25 mouse cellular contexts compared by ENCODE assay signal in genomic region chr9:83796875-83797274, GRCm38 (mm10). TPM values are rescaled to one million over a fixed set of nuclear protein-coding genes. Genes with fewer than 3 reads are reported as not detected.
DNase-seq lines count a peak whose midpoint lies in the region; TF ChIP-seq lines count a peak whose summit lies in the region.
"Had no signal": no experiment of that assay in that cellular context is flagged by ENCODE, and none has a peak within 500 bp of the region (broad histone marks: within the 10 kb centered on the region; RNA-seq: fewer than 3 reads in every experiment).

No protein-coding gene starts in this region.

- 0 out of 2 replicates have a peak overlapping the region, but pooled peaks have one; percentile 15 for H3K27ac ChIP-seq in left cerebral cortex, adult 2 months
- no peak overlapping the region for H3K27ac ChIP-seq in thymus, adult 2 months (ENCODE audit: control insufficient read depth, insufficient read depth, low read length)
- H3K27ac ChIP-seq: embryonic facial prominence, embryonic 13.5 days; embryonic facial prominence, embryonic 15.5 days; forebrain, embryonic 10.5 days; forebrain, embryonic 12.5 days had no signal

- 91% methylated on average over 7 of the region's 7 CpGs for WGBS in thymus, adult 2 months

- no peak for TF ChIP-seq CTCF in left cerebral cortex, adult 2 months (IDR thresholded peaks at IDR 0.05)
- no peak for TF ChIP-seq CTCF in thymus, adult 2 months (IDR thresholded peaks at IDR 0.05; ENCODE audit: borderline replicate concordance, control insufficient read depth, extremely low read depth, insufficient read depth, low read length, poor library complexity)

- H3K27me3 ChIP-seq in thymus, adult 2 months (ENCODE audit: control insufficient read depth, insufficient read depth, low read length): no peaks in the 10 kb centered on the region
- H3K27me3 ChIP-seq: embryonic facial prominence, embryonic 13.5 days; embryonic facial prominence, embryonic 15.5 days; forebrain, embryonic 12.5 days; Patski had no signal

- no peak for DNase-seq in left cerebral cortex, adult 2 months (ENCODE audit: extremely low spot score in 1 of 2, low spot score in 2 of 2)
- no peak for DNase-seq in left cerebral cortex, postnatal 4 days
- DNase-seq in right cerebral cortex, adult 18-20 months: peak; percentile 36
- DNase-seq in right cerebral cortex, postnatal 10 days (ENCODE audit: low spot score in 2 of 2): no peak
- peak; percentile 67 for DNase-seq in brain, adult 2 months (ENCODE audit: low read depth, low spot score)
- no peak for DNase-seq in thymus, adult 2 months
- DNase-seq: adrenal gland, adult 8-10 months; adrenal gland, postnatal 14 days; adrenal gland, postnatal 36 days; cerebellum, adult 11 months; cerebellum, adult 18-20 months; cerebellum, adult 8-10 months; cerebellum, adult 9-11 months; cerebellum, postnatal 14 days; cerebellum, postnatal 36 days; embryo, embryonic 11 days had no signal

- H3K4me3 ChIP-seq in left cerebral cortex, adult 2 months: no peak overlapping the region
- H3K4me3 ChIP-seq in thymus, adult 2 months (ENCODE audit: control insufficient read depth, insufficient read depth, low read length): no peak overlapping the region
- H3K4me3 ChIP-seq: embryonic facial prominence, embryonic 13.5 days; embryonic facial prominence, embryonic 15.5 days; erythroblast, embryonic 14.5 days; forebrain, embryonic 10.5 days; forebrain, embryonic 12.5 days had no signal

- intact Hi-C loops in left cerebral cortex, adult 2 months (cut with DNase I): no loop called here
- intact Hi-C loops in left cerebral cortex, postnatal 4 days (cut with DNase I): no loop called here

- H3K36me3 ChIP-seq in thymus, adult 2 months (ENCODE audit: control insufficient read depth, insufficient read depth, low read length): no peaks in the 10 kb centered on the region
- H3K36me3 ChIP-seq: embryonic facial prominence, embryonic 13.5 days; embryonic facial prominence, embryonic 15.5 days; G1E had no signal

- no peaks in the 10 kb centered on the region for H3K4me1 ChIP-seq in thymus, adult 2 months (replicated peaks; ENCODE audit: control insufficient read depth, insufficient read depth, low read length)
- H3K4me1 ChIP-seq: embryonic facial prominence, embryonic 13.5 days; embryonic facial prominence, embryonic 15.5 days; forebrain, embryonic 10.5 days; forebrain, embryonic 12.5 days had no signal

- no peak for TF ChIP-seq POLR2A in thymus, adult 2 months (IDR thresholded peaks at IDR 0.05; ENCODE audit: control insufficient read depth, extremely low read depth, insufficient read depth, low read length, poor library complexity)

RNA-seq across cellular contexts. Expression of gene Elovl4, which starts 9.2 kb away (rescaled TPM):
- total RNA-seq in left cerebral cortex, adult 2 months (2021): 10 to 100 TPM; 64.6 to 66.0 TPM
- 10 to 100 TPM; 78.1 to 82.2 TPM for total RNA-seq in left cerebral cortex, postnatal 4 days (2021)
- 2.4 and 3.0 TPM in 2 replicates for polyA plus RNA-seq in thymus, adult 2 months (2012; rRNA removed)
- total RNA-seq: common myeloid progenitor, adult 5-6 weeks; G1E had no signal
- polyA plus RNA-seq: activated CD4-positive, CD25-positive, alpha-beta regulatory T cell, adult 4 months; erythroblast, embryonic 14.5 days; G1E had no signal

RNA-seq across cellular contexts. Expression of gene Ttk, which starts 37.6 kb away (rescaled TPM):
- under 1 TPM; 0.49 to 0.72 TPM for total RNA-seq in left cerebral cortex, adult 2 months (2021)
- 1 to 10 TPM; 4.2 to 4.8 TPM for total RNA-seq in left cerebral cortex, postnatal 4 days (2021)
- polyA plus RNA-seq in thymus, adult 2 months (2012; rRNA removed): 4.0 and 5.6 TPM in 2 replicates

Comparison
In these comparisons a context has a peak if more than half of its experiments do, and no peak if none do; other contexts are left out.
1. DNase-seq: peak in right cerebral cortex, adult 18-20 months (single experiment) and brain, adult 2 months (single experiment); none in left cerebral cortex, adult 2 months (0 of 2), left cerebral cortex, postnatal 4 days (single experiment), right cerebral cortex, postnatal 10 days (0 of 2) and thymus, adult 2 months (single experiment).